Mouse (Mus musculus) erythroblast, embryonic 14.5 days (primary cell): ENCODE results near the gene Grk5.

Experiments used
- GATA1 ChIP-seq: IDR thresholded peaks from 2 replicates; pipeline ENCODE4 v1.6.1; 2012; ENCODE audit warnings: low read length, inconsistent platforms, mixed read lengths
- TAL1 ChIP-seq: IDR thresholded peaks from 3 replicates; pipeline ENCODE4 v1.6.1; 2012; ENCODE audit warnings: low read length, inconsistent platforms, mixed read lengths

- TF ChIP-seq GATA1 (peak; percentile 29; the same call in 1 of the 2 replicates), TAL1 (no peak)
Measured at GRCm38 (mm10) chr19:60874064-60874694, 15.4 kb upstream of the Grk5 start, which contains the start of gene Prdx3.
